Mouse (Mus musculus): ENCODE results near the gene Ankrd34a.

GRCm38 (mm10) chr3:96555999-96556614 lies 40.3 kb upstream of the Ankrd34a start:
- no peak for TF ChIP-seq POLR2A (IDR thresholded peaks at IDR 0.05; ENCODE audit: control insufficient read depth, low read depth, low read length)
- TF ChIP-seq CTCF (IDR thresholded peaks at IDR 0.05; ENCODE audit: control insufficient read depth, insufficient read depth, insufficient replicate concordance, low read depth, low read length), result no peak
